Mouse (Mus musculus) activated CD4-positive, CD25-positive, alpha-beta regulatory T cell, adult 4 months (primary cell): ENCODE results near the gene Ugt1a10. TPM values are rescaled to one million over a fixed set of nuclear protein-coding genes. Genes with fewer than 3 reads are reported as not detected.
"Not testable (repeated sequence)": the region's sequence is repeated elsewhere in the genome, so short reads cannot be mapped to it uniquely, and the experiment has no call there.

Experiments
- ATAC-seq: one replicate; pipeline ENCODE4 v1.8.0; 2017
- polyA plus RNA-seq, 2 experiments: library from polyadenylated mRNA; unstranded; fragments of 100-300 nt; shearing (Covaris generic); gene quantifications; one replicate each; pipeline ENCODE4 v1.2.1; 2017

Ugt1a10 gene
- polyA plus RNA-seq, result not detected

DNA sequence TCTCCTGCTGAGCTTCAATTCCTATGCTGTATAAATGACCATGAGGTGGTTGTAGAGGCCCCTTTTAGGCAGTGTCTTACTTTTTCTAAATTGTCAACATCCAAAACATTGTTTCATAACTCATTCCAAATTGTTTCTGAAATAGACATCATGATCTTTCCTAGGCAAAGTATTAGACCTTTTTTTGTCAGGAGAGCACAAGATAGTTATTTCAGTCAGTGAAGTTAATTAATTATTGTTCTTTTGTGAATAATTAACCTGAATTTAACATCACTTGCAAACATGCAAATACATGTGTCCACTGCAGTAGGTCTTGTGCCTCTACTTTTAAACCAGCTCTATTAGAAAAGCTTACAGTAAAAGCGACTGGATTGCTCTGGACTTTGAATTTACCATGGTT is at the start of gene Ugt1a10:
Gene Ugt1a10, plus strand, starts transcription at position 301 of the 400 bp plus-strand sequence.
- ATAC-seq, result no peak

GRCm38 (mm10) chr1:88007692-88008210 is 47.4 kb upstream of the Ugt1a10 start:
- no peak for ATAC-seq

DNA sequence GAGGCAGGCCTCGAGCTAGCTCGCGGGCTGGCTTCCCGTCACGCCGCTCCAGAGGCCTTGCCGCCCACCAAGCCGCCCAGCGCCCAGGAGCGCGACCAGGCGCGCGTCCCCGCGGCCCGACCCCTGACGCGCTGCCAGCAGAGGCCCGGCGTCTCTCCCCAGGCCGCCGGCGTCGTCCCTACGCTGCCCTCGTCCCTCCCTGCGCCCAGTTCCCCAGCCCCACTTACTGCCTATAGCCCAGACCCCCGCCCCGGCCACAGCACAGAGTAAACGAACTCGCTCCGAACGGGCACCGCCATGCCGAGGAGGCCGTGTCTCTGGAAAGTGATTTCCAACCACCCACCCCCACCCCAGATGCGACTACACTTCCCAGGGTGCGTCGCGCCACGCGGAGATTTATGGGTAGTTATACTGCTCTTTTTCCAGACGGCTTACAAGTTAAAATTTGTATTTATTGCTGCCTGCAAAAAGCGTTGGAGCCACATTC is 46.9 kb upstream of the Ugt1a10 start, which contains the start of gene Usp40:
Gene Usp40, minus strand, starts transcription at position 341 of the 487 bp plus-strand sequence.
- ATAC-seq, result peak; percentile 90

- no peak for ATAC-seq
Observed at GRCm38 (mm10) chr1:88008735-88009134, 46.5 kb upstream of the Ugt1a10 start.

DNA sequence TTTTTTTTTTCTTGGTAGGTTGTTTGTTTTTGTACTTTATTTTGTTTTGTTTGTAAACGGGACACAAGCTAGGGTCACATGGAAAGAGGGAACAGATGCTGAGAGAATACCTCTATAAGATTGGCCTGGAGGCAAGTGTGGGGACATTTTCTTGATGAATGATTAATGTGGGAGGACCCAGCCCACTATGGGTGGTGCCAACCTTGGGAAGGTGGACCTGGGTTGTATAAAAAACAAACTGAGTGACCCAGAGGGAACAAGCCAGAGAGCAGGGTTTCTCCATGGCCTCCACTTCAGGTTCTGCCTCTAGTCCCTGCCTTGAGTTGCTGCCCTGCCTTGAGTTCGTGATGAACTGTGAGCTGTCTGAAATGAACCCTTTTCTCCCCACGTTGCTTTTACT is 45.7 kb upstream of the Ugt1a10 start:
- no peak for ATAC-seq

- no peak for ATAC-seq
Observed at GRCm38 (mm10) chr1:88013726-88014125, 41.5 kb upstream of the Ugt1a10 start.

DNA sequence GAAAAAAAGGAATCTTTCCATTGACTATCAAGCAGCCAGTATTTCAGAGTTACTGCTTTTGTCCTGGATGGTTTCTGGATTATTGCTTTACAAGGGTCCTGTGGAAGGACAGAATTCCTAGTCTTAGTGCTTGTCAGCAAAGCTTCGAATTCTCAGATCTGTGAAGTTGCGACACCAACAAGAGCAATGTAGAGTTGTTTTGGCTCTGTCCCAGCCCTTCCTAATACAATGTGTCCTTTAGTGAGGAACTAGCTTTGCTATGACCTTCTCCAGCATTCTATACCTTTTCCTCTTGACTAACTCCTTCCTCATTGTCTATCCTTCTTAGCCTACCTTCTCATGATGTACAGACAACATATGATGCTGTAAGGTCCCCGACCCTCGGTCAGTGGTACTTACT is 41.0 kb upstream of the Ugt1a10 start:
- ATAC-seq, result no peak

- no peak for ATAC-seq
Observed at GRCm38 (mm10) chr1:88014671-88015070, 40.5 kb upstream of the Ugt1a10 start.

DNA sequence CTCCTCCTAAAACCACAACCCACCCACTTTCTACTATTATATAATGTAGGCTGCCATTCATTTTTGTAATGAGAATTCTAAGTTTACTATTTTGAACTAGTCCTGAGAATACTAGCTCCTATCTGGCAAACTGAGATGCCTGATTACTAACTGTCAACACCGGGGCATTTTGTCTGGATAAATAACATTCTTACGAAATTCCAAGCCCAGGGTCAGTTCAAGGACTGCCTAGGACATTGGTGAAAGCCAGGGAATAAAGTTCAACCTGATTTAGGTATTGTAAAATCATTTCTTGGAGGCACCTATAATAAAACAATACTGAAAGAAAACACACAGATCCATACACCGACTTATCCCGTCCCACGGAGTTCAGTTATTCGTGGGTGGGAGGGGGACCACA is 39.8 kb upstream of the Ugt1a10 start:
- ATAC-seq, result no peak

DNA sequence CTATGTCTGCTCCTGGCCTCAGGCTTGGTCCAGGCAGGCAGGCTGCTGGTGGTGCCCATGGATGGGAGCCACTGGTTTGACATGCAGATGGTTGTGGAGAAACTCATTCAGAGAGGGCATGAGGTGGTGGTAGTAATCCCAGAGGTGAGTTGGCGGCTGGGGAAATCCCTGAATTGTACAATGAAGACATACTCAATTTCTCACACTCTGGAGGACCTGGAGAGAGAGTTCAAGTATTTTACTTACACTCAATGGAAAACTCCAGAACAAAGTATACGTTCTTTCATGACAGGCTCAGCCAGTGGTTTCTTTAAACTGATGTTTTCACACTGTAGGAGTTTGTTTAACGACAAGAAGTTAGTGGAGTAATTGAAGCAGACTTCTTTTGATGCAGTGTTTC is 29.9 kb upstream of the Ugt1a10 start:
- ATAC-seq, result not testable (repeated sequence)

- not testable (repeated sequence) for ATAC-seq
Observed at GRCm38 (mm10) chr1:88043044-88043443, 12.1 kb upstream of the Ugt1a10 start.

- not testable (repeated sequence) for ATAC-seq
Observed at GRCm38 (mm10) chr1:88044832-88045437, 10.3 kb upstream of the Ugt1a10 start.

DNA sequence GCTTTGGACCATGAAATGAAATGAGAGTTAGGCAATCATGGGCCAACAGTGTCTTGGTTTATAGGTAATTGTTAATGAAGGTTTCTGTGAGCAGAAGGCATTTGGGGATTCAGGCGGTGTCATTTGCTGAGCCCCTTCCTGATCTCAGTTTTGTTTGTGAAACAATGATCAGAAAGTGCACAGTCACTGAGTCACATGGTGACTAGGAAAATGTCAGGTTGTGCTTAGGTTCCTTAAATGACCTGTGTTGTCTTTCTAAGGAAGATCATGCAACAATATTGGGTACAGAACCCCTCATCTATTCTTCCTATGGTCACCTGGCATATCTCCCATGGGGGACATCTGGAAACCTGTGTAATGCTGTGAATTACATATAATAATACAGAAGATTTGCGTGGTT is 7.8 kb upstream of the Ugt1a10 start:
- ATAC-seq, result not testable (repeated sequence)

- ATAC-seq, result not testable (repeated sequence)
Observed at GRCm38 (mm10) chr1:88066472-88067102, 11.4 kb downstream of the Ugt1a10 start.

- no peak for ATAC-seq
Observed at GRCm38 (mm10) chr1:88070495-88070894, 15.3 kb downstream of the Ugt1a10 start, which contains the start of gene Ugt1a9. Gene Ugt1a9, plus strand, starts transcription at chr1:88070800.

DNA sequence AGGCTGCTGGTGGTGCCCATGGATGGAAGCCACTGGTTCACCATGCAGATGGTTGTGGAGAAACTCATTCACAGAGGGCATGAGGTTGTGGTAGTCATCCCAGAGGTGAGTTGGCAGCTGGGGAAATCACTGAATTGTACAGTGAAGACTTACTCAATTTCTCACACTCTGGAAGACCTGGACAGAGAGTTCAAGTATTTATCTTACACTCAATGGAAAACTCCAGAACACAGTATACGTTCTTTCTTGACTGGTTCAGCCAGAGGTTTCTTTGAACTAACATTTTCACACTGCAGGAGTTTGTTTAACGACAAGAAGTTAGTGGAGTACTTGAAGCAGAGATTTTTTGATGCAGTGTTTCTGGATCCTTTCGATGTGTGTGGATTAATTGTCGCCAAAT is 15.7 kb downstream of the Ugt1a10 start:
- no peak for ATAC-seq

GRCm38 (mm10) chr1:88074471-88074870 is 19.3 kb downstream of the Ugt1a10 start:
- ATAC-seq, result no peak

GRCm38 (mm10) chr1:88077128-88077527 is 21.9 kb downstream of the Ugt1a10 start:
- ATAC-seq, result no peak

DNA sequence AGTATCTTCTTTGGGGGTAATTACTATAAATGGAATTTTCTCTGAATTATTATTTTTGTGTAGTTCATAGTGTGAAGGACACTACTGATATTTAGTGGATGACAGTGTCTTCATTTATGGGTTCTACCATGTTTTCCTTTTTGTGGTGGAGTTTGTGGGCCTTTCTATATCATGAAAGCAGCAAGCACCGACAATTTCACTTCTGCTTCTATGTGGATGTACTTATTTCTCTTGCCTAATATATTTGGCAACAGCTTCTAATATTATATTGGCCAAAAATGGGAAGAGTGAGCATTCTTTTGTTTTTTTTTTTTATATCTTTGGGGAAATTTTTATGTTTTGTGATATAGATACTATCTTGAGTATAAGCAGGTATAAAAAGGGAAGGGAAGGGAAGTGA is 26.5 kb downstream of the Ugt1a10 start:
- no peak for ATAC-seq

GRCm38 (mm10) chr1:88086125-88086524 is 30.9 kb downstream of the Ugt1a10 start:
- ATAC-seq, result no peak

DNA sequence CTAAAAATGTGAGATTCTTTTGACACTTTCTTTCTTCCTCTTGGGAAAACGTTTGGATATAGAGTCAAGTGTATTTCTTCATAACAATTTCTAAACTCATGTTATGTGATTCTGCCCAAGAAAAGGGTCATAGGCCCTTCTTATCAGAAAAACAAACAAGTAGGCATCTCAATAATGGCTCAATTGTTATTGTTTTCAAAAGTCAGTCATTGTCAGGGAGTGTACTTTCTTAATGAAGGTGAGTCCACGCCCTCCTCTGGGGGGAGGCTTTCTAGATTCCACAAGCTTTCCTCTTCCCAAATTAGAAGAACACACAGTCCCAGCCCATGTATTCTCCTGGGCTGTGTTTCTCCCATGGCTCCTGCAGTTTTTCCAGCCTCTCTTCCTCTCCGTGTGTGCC is 32.3 kb downstream of the Ugt1a10 start, which contains the start of gene Ugt1a8:
Gene Ugt1a8, plus strand, starts transcription at position 301 of the 400 bp plus-strand sequence.
- no peak for ATAC-seq

DNA sequence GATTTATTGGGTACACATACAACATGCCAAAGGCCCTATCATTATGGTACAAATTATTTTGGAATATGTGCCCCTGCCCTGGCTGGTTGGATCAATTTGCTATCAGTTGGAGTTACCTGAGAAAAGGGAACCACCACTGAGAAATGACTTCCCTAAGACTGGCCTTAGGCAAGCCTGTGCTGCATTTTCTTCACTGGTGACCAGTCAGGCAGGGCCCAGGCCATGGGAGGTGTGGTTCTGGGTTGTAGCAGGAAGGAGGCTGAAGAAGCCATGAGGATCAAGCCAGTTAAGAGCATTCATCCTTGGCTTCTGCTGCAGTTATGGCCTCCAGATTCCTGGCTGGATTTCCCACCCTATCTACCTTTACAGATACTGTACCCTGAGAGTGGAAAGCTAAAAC is 37.2 kb downstream of the Ugt1a10 start:
- ATAC-seq, result no peak

GRCm38 (mm10) chr1:88094270-88094676 is 39.1 kb downstream of the Ugt1a10 start:
- ATAC-seq, result not testable (repeated sequence)
